Mouse (Mus musculus) B cell, adult (primary cell): ENCODE results near the gene Olfr1461. TPM values are rescaled to one million over a fixed set of nuclear protein-coding genes. Genes with fewer than 3 reads are reported as not detected.

Experiments used
- total RNA-seq: library from RNA; stranded (reverse); gene quantifications from 4 replicates; pipeline ENCODE4 v1.2.4, GENCODE M21; 2023; ENCODE audit not compliant: inconsistent age

The Olfr1461 gene
- not detected in 4 replicates for total RNA-seq

DNA sequence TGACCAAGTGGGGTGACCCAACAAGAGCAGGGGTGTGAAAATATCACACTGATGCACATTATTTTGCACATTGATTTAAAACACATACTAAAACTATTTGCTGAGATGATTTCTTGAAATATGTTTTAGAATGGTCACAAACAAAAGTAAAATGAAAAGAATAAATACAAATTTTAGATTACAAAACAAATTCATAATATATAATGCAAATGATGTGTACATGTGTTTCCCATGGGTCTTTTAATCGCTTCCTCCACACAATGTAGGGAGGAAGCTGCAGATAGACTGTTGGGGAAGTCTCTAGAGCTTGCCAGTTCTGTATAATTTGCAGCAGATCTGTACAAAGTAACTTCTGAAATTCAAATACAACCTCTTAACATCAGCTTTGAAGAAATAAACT lies at the start of gene Olfr1461:
Gene Olfr1461 (plus strand): TSS at position 301 of the 400 bp plus-strand sequence.

DNA sequence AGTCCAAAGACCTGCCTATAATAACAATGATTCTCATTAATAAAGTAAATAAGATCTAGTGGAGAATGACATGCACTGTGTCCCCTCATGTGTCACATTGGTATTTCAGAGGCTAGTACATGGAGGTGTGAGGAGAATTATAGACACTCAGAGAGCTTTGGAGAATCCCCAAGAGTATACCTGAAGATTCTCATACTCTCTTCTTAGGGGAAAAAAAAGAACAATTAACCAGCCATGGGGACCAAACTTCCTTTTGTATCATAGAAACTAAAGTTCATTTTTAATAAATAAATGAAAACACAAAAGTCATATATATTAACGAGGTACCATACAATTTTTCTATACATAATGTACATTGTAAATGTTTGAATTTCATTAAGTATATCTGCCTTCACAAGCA lies 13.4 kb upstream of the Olfr1461 start, which contains the start of gene Olfr1459:
Gene Olfr1459 (minus strand): TSS at position 101 of the 400 bp plus-strand sequence.

DNA sequence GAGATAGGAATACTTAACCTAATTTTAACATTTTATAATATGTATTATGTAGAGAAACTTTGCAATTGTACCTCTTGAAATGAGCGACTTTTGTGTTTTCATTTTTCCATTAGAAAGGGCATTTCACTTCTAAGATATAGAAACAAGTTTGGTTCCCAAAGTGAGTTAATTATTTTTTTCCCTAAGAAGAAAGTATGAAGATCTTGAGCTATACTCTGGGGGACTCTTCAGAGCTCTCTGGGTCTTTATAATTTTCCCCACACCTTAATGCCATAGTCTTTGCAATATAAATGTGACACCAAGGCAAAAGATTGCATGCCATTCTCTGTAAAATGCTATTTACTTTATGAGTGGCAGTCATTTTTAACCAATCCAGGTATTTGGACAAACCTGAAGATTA lies 22.6 kb downstream of the Olfr1461 start, which contains the start of gene Olfr1462:
Gene Olfr1462 (plus strand): TSS at position 301 of the 400 bp plus-strand sequence.

Other genes with a start within 250 kb of the Olfr1461 start
- not detected in 4 replicates for gene Olfr1448, start 238.6 kb upstream of the Olfr1461 start, total RNA-seq
- not detected in 4 replicates for gene Olfr1449, start 232.2 kb upstream of the Olfr1461 start, total RNA-seq
- not detected in 4 replicates for gene Olfr1450, start 212.7 kb upstream of the Olfr1461 start, total RNA-seq
- gene Olfr1451, start 168.0 kb upstream of the Olfr1461 start, total RNA-seq = not detected in 4 replicates
- not detected in 4 replicates for gene Olfr1453, start 134.7 kb upstream of the Olfr1461 start, total RNA-seq
- gene Olfr1454, start 102.4 kb upstream of the Olfr1461 start, total RNA-seq = not detected in 4 replicates
- not detected in 4 replicates for gene Olfr1457, start 65.1 kb upstream of the Olfr1461 start, total RNA-seq
- gene Olfr1458, start 56.2 kb upstream of the Olfr1461 start, total RNA-seq = not detected in 4 replicates
- 0.09 TPM in 2 of 4 replicates, not detected in the others for gene Olfr1459, start 13.5 kb upstream of the Olfr1461 start, total RNA-seq
- not detected in 4 replicates for gene Olfr1462, start 22.7 kb downstream of the Olfr1461 start, total RNA-seq
- gene Olfr1463, start 68.3 kb downstream of the Olfr1461 start, total RNA-seq = not detected in 4 replicates
- not detected in 4 replicates for gene Olfr1465, start 152.5 kb downstream of the Olfr1461 start, total RNA-seq
- gene Olfr1466, start 175.9 kb downstream of the Olfr1461 start, total RNA-seq = not detected in 4 replicates
- not detected in 4 replicates for gene Olfr1467, start 199.2 kb downstream of the Olfr1461 start, total RNA-seq
- gene Olfr1469, start 244.8 kb downstream of the Olfr1461 start, total RNA-seq = not detected in 4 replicates